Mouse (Mus musculus) MEL (cell line): Measurements from ENCODE around the gene Tbc1d17. TPM values are rescaled to one million over a fixed set of nuclear protein-coding genes. Genes with fewer than 3 reads are reported as not detected.

Source experiments
- DNase-seq: peaks from one replicate; pipeline ENCODE4 v3.0.0; 2011; ENCODE audit warnings: low read depth, low spot score
- H3K27ac ChIP-seq: 2 replicates; pipeline ENCODE4 v1.5.1; 2012; ENCODE audit warnings: low read depth, mild to moderate bottlenecking, control low read depth, low read length, moderate library complexity; ENCODE audit not compliant: control insufficient read depth
- H3K27me3 ChIP-seq, 2 experiments: fragments of 150-350 bp in 1 of 2; sonication (generic) in 1 of 2; 2 replicates each; pipeline ENCODE4 v1.6.1; 2012; ENCODE audit warnings: low read length in 2 of 2, mild to moderate bottlenecking in 2 of 2, improper control_type of control experiment in 1 of 2, moderate library complexity in 1 of 2; ENCODE audit not compliant: insufficient read depth in 2 of 2, control insufficient read depth in 1 of 2
- H3K36me3 ChIP-seq, 2 experiments: 2 replicates each; pipeline ENCODE4 v1.6.1; 2012 to 2014; ENCODE audit warnings: low read length in 2 of 2, improper control_type of control experiment in 1 of 2, inconsistent platforms in 1 of 2, mild to moderate bottlenecking in 1 of 2; ENCODE audit not compliant: insufficient read depth in 2 of 2, control insufficient read depth in 1 of 2
- H3K4me1 ChIP-seq, 2 experiments: fragments of 150-350 bp in 1 of 2; sonication (generic) in 1 of 2; 2 replicates each; pipeline ENCODE4 v1.6.1; 2012; ENCODE audit warnings: low read length in 2 of 2, improper control_type of control experiment in 1 of 2, mild to moderate bottlenecking in 1 of 2; ENCODE audit not compliant: insufficient read depth in 2 of 2, control insufficient read depth in 1 of 2
- H3K4me3 ChIP-seq, 2 experiments: fragments of 150-350 bp in 1 of 2; sonication (generic) in 1 of 2; 2 replicates each; pipeline ENCODE4 v1.5.1; 2012; ENCODE audit warnings: low read depth in 2 of 2, low read length in 2 of 2, mild to moderate bottlenecking in 2 of 2, moderate library complexity in 2 of 2, control low read depth in 1 of 2, improper control_type of control experiment in 1 of 2; ENCODE audit not compliant: control insufficient read depth in 1 of 2, insufficient read depth in 1 of 2
- H3K79me2 ChIP-seq: 2 replicates; pipeline ENCODE4 v1.6.1; 2012; ENCODE audit warnings: mild to moderate bottlenecking, low read length, moderate library complexity; ENCODE audit not compliant: control insufficient read depth, poor library complexity, insufficient read depth
- H3K9ac ChIP-seq: 2 replicates; pipeline ENCODE4 v1.6.1; 2012; ENCODE audit warnings: low read depth, mild to moderate bottlenecking, control low read depth, low read length, moderate library complexity; ENCODE audit not compliant: control insufficient read depth, poor library complexity, severe bottlenecking
- H3K9me3 ChIP-seq: fragments of 150-350 bp; sonication (generic); replicated peaks from 2 replicates; pipeline ENCODE4 v1.6.1; 2012; ENCODE audit warnings: mild to moderate bottlenecking, low read length, improper control_type of control experiment, moderate library complexity; ENCODE audit not compliant: insufficient read depth
- BHLHE40 ChIP-seq: IDR thresholded peaks from 2 replicates; pipeline ENCODE4 v1.6.1; 2012; ENCODE audit warnings: low read depth, mild to moderate bottlenecking, inconsistent platforms, low read length, improper control_type of control experiment, borderline replicate concordance
- CHD1 ChIP-seq: IDR thresholded peaks from 2 replicates; pipeline ENCODE4 v1.6.1; 2012; ENCODE audit warnings: low read depth, mild to moderate bottlenecking, inconsistent platforms, low read length, improper control_type of control experiment
- CHD2 ChIP-seq: IDR thresholded peaks from 2 replicates; pipeline ENCODE4 v1.6.1; 2011; ENCODE audit warnings: low read length, improper control_type of control experiment
- CTCF ChIP-seq, 3 experiments: IDR thresholded peaks in 2 of 3; conservative IDR thresholded peaks in 1 of 3; 2 replicates each; pipeline ENCODE4 v1.5.1; 2011 to 2012; ENCODE audit warnings: low read length in 3 of 3, low read depth in 2 of 3, mild to moderate bottlenecking in 2 of 3, improper control_type of control experiment in 1 of 3, inconsistent platforms in 1 of 3, mixed read lengths in 1 of 3, moderate library complexity in 1 of 3; ENCODE audit not compliant: control insufficient read depth in 1 of 3, insufficient read depth in 1 of 3, poor library complexity in 1 of 3, severe bottlenecking in 1 of 3
- EP300 ChIP-seq, 2 experiments: IDR thresholded peaks; 2 replicates each; pipeline ENCODE4 v1.6.1; 2011; ENCODE audit warnings: improper control_type of control experiment in 2 of 2, low read length in 2 of 2, low read depth in 1 of 2, mild to moderate bottlenecking in 1 of 2
- ETS1 ChIP-seq: IDR thresholded peaks from 2 replicates; pipeline ENCODE4 v1.6.1; 2012; ENCODE audit warnings: low read depth, mild to moderate bottlenecking, inconsistent platforms, low read length, improper control_type of control experiment, moderate library complexity
- GABPA ChIP-seq: IDR thresholded peaks from 2 replicates; pipeline ENCODE4 v1.6.1; 2012; ENCODE audit warnings: low read depth, mild to moderate bottlenecking, inconsistent platforms, low read length, improper control_type of control experiment, moderate library complexity
- GATA1 ChIP-seq: IDR thresholded peaks from 2 replicates; pipeline ENCODE4 v1.6.1; 2011; ENCODE audit warnings: low read depth, low read length, improper control_type of control experiment
- KAT2A ChIP-seq: conservative IDR thresholded peaks from 2 replicates; pipeline ENCODE4 v1.6.1; 2012; ENCODE audit warnings: low read depth, low read length, improper control_type of control experiment, inconsistent platforms
- MAZ ChIP-seq: IDR thresholded peaks from 2 replicates; pipeline ENCODE4 v1.6.1; 2012; ENCODE audit warnings: low read depth, mild to moderate bottlenecking, inconsistent platforms, low read length, improper control_type of control experiment
- MEF2A ChIP-seq: IDR thresholded peaks from 2 replicates; pipeline ENCODE4 v1.6.1; 2014; ENCODE audit warnings: low read depth, mild to moderate bottlenecking, inconsistent platforms, low read length, improper control_type of control experiment; ENCODE audit not compliant: poor library complexity, insufficient replicate concordance, severe bottlenecking; ENCODE audit errors: extremely low read depth
- MYC ChIP-seq: IDR thresholded peaks from 2 replicates; pipeline ENCODE4 v1.6.1; 2011; ENCODE audit warnings: low read depth, mild to moderate bottlenecking, low read length, improper control_type of control experiment, moderate library complexity
- NELFE ChIP-seq: IDR thresholded peaks from 2 replicates; pipeline ENCODE4 v1.6.1; 2011; ENCODE audit warnings: low read depth, low read length, improper control_type of control experiment
- POLR2A ChIP-seq, 2 experiments: IDR thresholded peaks; 2 replicates each; pipeline ENCODE4 v1.6.1; 2011 to 2012; ENCODE audit warnings: low read length in 2 of 2, mild to moderate bottlenecking in 2 of 2, control low read depth in 1 of 2, improper control_type of control experiment in 1 of 2, low read depth in 1 of 2, moderate library complexity in 1 of 2; ENCODE audit not compliant: control insufficient read depth in 1 of 2, insufficient read depth in 1 of 2, poor library complexity in 1 of 2
- POLR2AphosphoS5 ChIP-seq: IDR thresholded peaks from 2 replicates; pipeline ENCODE4 v1.6.1; 2012; ENCODE audit warnings: low read depth, borderline replicate concordance, mild to moderate bottlenecking, inconsistent platforms, low read length, moderate library complexity, mixed read lengths
- RAD21 ChIP-seq: IDR thresholded peaks from 2 replicates; pipeline ENCODE4 v1.6.1; 2011; ENCODE audit warnings: mild to moderate bottlenecking, low read depth, low read length, improper control_type of control experiment
- SIN3A ChIP-seq: IDR thresholded peaks from 2 replicates; pipeline ENCODE4 v1.6.1; 2012; ENCODE audit warnings: low read length, improper control_type of control experiment, inconsistent platforms
- TAL1 ChIP-seq: IDR thresholded peaks from 2 replicates; pipeline ENCODE4 v1.6.1; 2012; ENCODE audit warnings: mild to moderate bottlenecking, inconsistent platforms, low read length, moderate library complexity, mixed read lengths
- TBP ChIP-seq: IDR thresholded peaks from 2 replicates; pipeline ENCODE4 v1.8.0; 2011; ENCODE audit warnings: low read depth, low read length, improper control_type of control experiment
- TCF12 ChIP-seq: IDR thresholded peaks from 2 replicates; pipeline ENCODE4 v1.6.1; 2014; ENCODE audit warnings: low read depth, mild to moderate bottlenecking, inconsistent platforms, low read length, improper control_type of control experiment, moderate library complexity
- USF1 ChIP-seq: IDR thresholded peaks from 2 replicates; pipeline ENCODE4 v1.6.1; 2014; ENCODE audit warnings: low read depth, mild to moderate bottlenecking, inconsistent platforms, low read length, improper control_type of control experiment, moderate library complexity
- USF2 ChIP-seq, 2 experiments: IDR thresholded peaks; 2 replicates each; pipeline ENCODE4 v1.6.1; 2011 to 2012; ENCODE audit warnings: improper control_type of control experiment in 2 of 2, low read length in 2 of 2, borderline replicate concordance in 1 of 2, inconsistent platforms in 1 of 2, low read depth in 1 of 2, mild to moderate bottlenecking in 1 of 2; ENCODE audit not compliant: insufficient read depth in 1 of 2
- ZKSCAN1 ChIP-seq: IDR thresholded peaks from 2 replicates; pipeline ENCODE4 v1.6.1; 2012; ENCODE audit warnings: low read depth, mild to moderate bottlenecking, inconsistent platforms, low read length, improper control_type of control experiment, moderate library complexity
- polyA plus RNA-seq, 2 experiments: library from polyadenylated mRNA; stranded (reverse) in 1 of 2; unstranded in 1 of 2; fragments of >175 nt in 1 of 2; fragments of >200 nt in 1 of 2; gene quantifications; 2 replicates each; pipeline versions ENCODE4 v1.2.1 to v1.2.4; 2012; ENCODE audit warnings: low replicate concordance in 2 of 2, low read depth in 1 of 2; ENCODE audit not compliant: insufficient read length in 2 of 2, insufficient read depth in 1 of 2, missing spikeins in 1 of 2
- total RNA-seq: library from RNA; depleted of rRNA; stranded (reverse); fragments of 300-350 nt; gene quantifications from 2 replicates; pipeline ENCODE4 v1.2.3, GENCODE M21; 2012

Gene Tbc1d17
- total and polyA plus RNA-seq, 3 experiments = 16.7 to 29.5 TPM; not detected in 1

- TF ChIP-seq BHLHE40 (no peak), MEF2A (no peak), USF2 (IDR thresholded peaks at IDR 0.05; ENCODE audit: borderline replicate concordance in 1 of 2, insufficient read depth in 1 of 2, low read depth in 1 of 2, low read length in 2 of 2) (no peak), POLR2AphosphoS5 (no peak), TCF12 (no peak), NELFE (no peak), GABPA (no peak), ZKSCAN1 (no peak), MAZ (no peak), CTCF (IDR thresholded peaks at IDR 0.05 in 2 of 3, conservative IDR thresholded peaks at IDR 0.05 in 1 of 3; ENCODE audit: control insufficient read depth in 1 of 3, insufficient read depth in 1 of 3, low read depth in 2 of 3, low read length in 3 of 3, poor library complexity in 1 of 3, severe bottlenecking in 1 of 3) (no peak), EP300 (IDR thresholded peaks at IDR 0.05; ENCODE audit: low read depth in 1 of 2, low read length in 2 of 2) (no peak), CHD1 (no peak), CHD2 (no peak), POLR2A (IDR thresholded peaks at IDR 0.05; ENCODE audit: control insufficient read depth in 1 of 2, insufficient read depth in 1 of 2, low read depth in 1 of 2, low read length in 2 of 2, poor library complexity in 1 of 2) (no peak), KAT2A (no peak), ETS1 (no peak), USF1 (no peak), TAL1 (no peak)
- no peak overlapping the region for H3K27ac ChIP-seq
- DNase-seq = no peak
- peaks cover 9% of the 10 kb centered on the region for H3K79me2 ChIP-seq
- H3K9me3 ChIP-seq = no peaks in the 10 kb centered on the region
- H3K36me3 ChIP-seq = no peaks in the 10 kb centered on the region
- H3K27me3 ChIP-seq = no peaks in the 10 kb centered on the region
- no peak overlapping the region for H3K9ac ChIP-seq
- H3K4me3 ChIP-seq = no peak overlapping the region
- peaks cover 3 to 4% of the 10 kb centered on the region in 2 experiments; a peak in 3 of 4 replicates for H3K4me1 ChIP-seq
These were observed 18.9 kb upstream of the Tbc1d17 start for GRCm38 (mm10) chr7:44867802-44868201.

GRCm38 (mm10) chr7:44867010-44867702, 18.3 kb upstream of the Tbc1d17 start:
- H3K4me1 ChIP-seq = peaks cover 3 to 4% of the 10 kb centered on the region in 2 experiments; a peak in 3 of 4 replicates
- H3K79me2 ChIP-seq = peaks cover 9% of the 10 kb centered on the region
- no peaks in the 10 kb centered on the region for H3K27me3 ChIP-seq
- no peak overlapping the region for H3K27ac ChIP-seq
- no peak overlapping the region for H3K9ac ChIP-seq
- H3K9me3 ChIP-seq = no peaks in the 10 kb centered on the region
- no peak overlapping the region for H3K4me3 ChIP-seq
- no peaks in the 10 kb centered on the region; a peak in 1 of 4 replicates for H3K36me3 ChIP-seq
- DNase-seq = no peak
- TF ChIP-seq MYC (no peak), RAD21 (no peak), GABPA (no peak), GATA1 (no peak), CHD2 (no peak), CTCF (IDR thresholded peaks at IDR 0.05 in 2 of 3, conservative IDR thresholded peaks at IDR 0.05 in 1 of 3; ENCODE audit: control insufficient read depth in 1 of 3, insufficient read depth in 1 of 3, low read depth in 2 of 3, low read length in 3 of 3, poor library complexity in 1 of 3, severe bottlenecking in 1 of 3) (no peak), SIN3A (no peak), TBP (no peak), CHD1 (no peak)
